Mouse (Mus musculus): ENCODE results near the gene Vmn2r18.

Gene Vmn2r18

GRCm38 (mm10) chr5:151605921-151606320 lies at the start of gene Vmn2r18:
Gene Vmn2r18 (minus strand): TSS chr5:151606021.
- DNase-seq: no peak

GRCm38 (mm10) chr5:151651411-151651784 lies 45.6 kb upstream of the Vmn2r18 start:
- DNase-seq: no peak

- DNase-seq: peak; percentile 95 to 96
Measured at GRCm38 (mm10) chr5:151650700-151651410, 45.0 kb upstream of the Vmn2r18 start, which contains the start of gene Rfc3. Gene Rfc3 (minus strand): TSS chr5:151651242.

- no peak for DNase-seq
Measured at GRCm38 (mm10) chr5:151644845-151645244, 39.0 kb upstream of the Vmn2r18 start.

- DNase-seq: no peak
Measured at GRCm38 (mm10) chr5:151642867-151643266, 37.0 kb upstream of the Vmn2r18 start.

- no peak for DNase-seq
Measured at GRCm38 (mm10) chr5:151642102-151642501, 36.3 kb upstream of the Vmn2r18 start.

- DNase-seq: no peak
Measured at GRCm38 (mm10) chr5:151601696-151602095, 4.1 kb downstream of the Vmn2r18 start.

Data from cerebellum, adult 18-20 months (tissue).